13 mouse cellular contexts compared by ENCODE assay signal in genomic region chr16:44601182-44601581, GRCm38 (mm10). TPM values are rescaled to one million over a fixed set of nuclear protein-coding genes. Genes with fewer than 3 reads are reported as not detected.
DNase-seq lines count a peak whose midpoint lies in the region; ATAC-seq and TF ChIP-seq lines count a peak whose summit lies in the region.
"Had no signal": no experiment of that assay in that cellular context is flagged by ENCODE, and none has a peak within 500 bp of the region (broad histone marks: within the 10 kb centered on the region; RNA-seq: fewer than 3 reads in every experiment).

No protein-coding gene starts in this region.

- H3K4me1 ChIP-seq in hindbrain, embryonic 12.5 days = peaks cover 18% of the 10 kb centered on the region
- no peaks in the 10 kb centered on the region for H3K4me1 ChIP-seq in hindbrain, embryonic 16.5 days (ENCODE audit: control insufficient read depth, insufficient read depth, low read depth, low read length)
- H3K4me1 ChIP-seq in limb, embryonic 13.5 days = peaks cover 44% of the 10 kb centered on the region
- no peaks in the 10 kb centered on the region for H3K4me1 ChIP-seq in kidney, adult 2 months (ENCODE audit: control insufficient read depth, insufficient read depth, low read length)
- H3K4me1 ChIP-seq: liver, embryonic 15.5 days had no signal

- peak; percentile 80 for DNase-seq in R1 (ENCODE audit: low read depth, low spot score)
- DNase-seq in embryo, embryonic 9.5 days (ENCODE audit: extremely low spot score) = peak; percentile 47
- no peak for DNase-seq in kidney, adult 2 months
- no peak for DNase-seq in adrenal gland, postnatal 10 days
- no peak for DNase-seq in ovary, postnatal 10 days (ENCODE audit: low spot score)
- DNase-seq: cerebellum, adult 9-11 months; thymus, postnatal 25 days had no signal

- H3K36me3 ChIP-seq in hindbrain, embryonic 12.5 days = no peaks in the 10 kb centered on the region
- no peaks in the 10 kb centered on the region for H3K36me3 ChIP-seq in hindbrain, embryonic 16.5 days (ENCODE audit: control insufficient read depth, insufficient read depth, low read length)
- H3K36me3 ChIP-seq in limb, embryonic 13.5 days = no peaks in the 10 kb centered on the region
- no peaks in the 10 kb centered on the region for H3K36me3 ChIP-seq in kidney, adult 2 months (ENCODE audit: control insufficient read depth, insufficient read depth, low read length)
- H3K36me3 ChIP-seq: hindbrain, embryonic 15.5 days; liver, embryonic 15.5 days had no signal

- WGBS in hindbrain, embryonic 12.5 days = 4% methylated on average over 2 of the region's 2 CpGs
- 12% methylated on average over 2 of the region's 2 CpGs for WGBS in hindbrain, embryonic 16.5 days
- WGBS in limb, embryonic 13.5 days = 21% methylated on average over 2 of the region's 2 CpGs
- WGBS in kidney, adult 2 months = 55% methylated on average over 2 of the region's 2 CpGs

- no peak for ATAC-seq in hindbrain, embryonic 12.5 days (ENCODE audit: low FRiP score)
- ATAC-seq in hindbrain, embryonic 16.5 days = no peak
- ATAC-seq in limb, embryonic 13.5 days (ENCODE audit: low FRiP score, low read depth) = no peak

- H3K27ac ChIP-seq in hindbrain, embryonic 12.5 days = 0 out of 2 replicates have a peak overlapping the region, but pooled peaks have one; percentile 13
- no peak overlapping the region for H3K27ac ChIP-seq in hindbrain, embryonic 16.5 days (ENCODE audit: low read depth, low read length)
- peak overlapping the region; percentile 11 for H3K27ac ChIP-seq in limb, embryonic 13.5 days
- no peak overlapping the region for H3K27ac ChIP-seq in kidney, adult 2 months (ENCODE audit: insufficient read depth, low read depth, low read length)
- H3K27ac ChIP-seq: hindbrain, embryonic 15.5 days; liver, embryonic 15.5 days had no signal

- TF ChIP-seq CTCF in kidney, adult 2 months (conservative IDR thresholded peaks at IDR 0.05; ENCODE audit: insufficient read depth, insufficient read length, low read depth, low read length) = no peak

- H3K27me3 ChIP-seq in hindbrain, embryonic 12.5 days = no peaks in the 10 kb centered on the region
- H3K27me3 ChIP-seq in hindbrain, embryonic 16.5 days (replicated peaks; ENCODE audit: control insufficient read depth, insufficient read depth, low read length) = no peaks in the 10 kb centered on the region
- H3K27me3 ChIP-seq in limb, embryonic 13.5 days = no peaks in the 10 kb centered on the region
- H3K27me3 ChIP-seq in kidney, adult 2 months (replicated peaks; ENCODE audit: control insufficient read depth, insufficient read depth, low read length) = no peaks in the 10 kb centered on the region; the same call in 1 of the 2 replicates
- H3K27me3 ChIP-seq: hindbrain, embryonic 15.5 days; liver, embryonic 15.5 days had no signal

- no peak overlapping the region for H3K9ac ChIP-seq in hindbrain, embryonic 12.5 days
- no peak overlapping the region for H3K9ac ChIP-seq in hindbrain, embryonic 16.5 days (ENCODE audit: low read depth, low read length)
- H3K9ac ChIP-seq in limb, embryonic 13.5 days = no peak overlapping the region
- H3K9ac ChIP-seq: hindbrain, embryonic 15.5 days; liver, embryonic 15.5 days had no signal

- TF ChIP-seq POLR2A in kidney, adult 2 months (IDR thresholded peaks at IDR 0.05; ENCODE audit: low read depth, low read length) = no peak

- no peak overlapping the region for H3K4me3 ChIP-seq in hindbrain, embryonic 12.5 days
- H3K4me3 ChIP-seq in hindbrain, embryonic 16.5 days (ENCODE audit: low read length) = no peak overlapping the region
- no peak overlapping the region for H3K4me3 ChIP-seq in limb, embryonic 13.5 days
- H3K4me3 ChIP-seq in kidney, adult 2 months (ENCODE audit: insufficient read depth, low read depth, low read length) = no peak overlapping the region
- H3K4me3 ChIP-seq: hindbrain, embryonic 15.5 days; liver, embryonic 15.5 days; myocyte had no signal

- H3K9me3 ChIP-seq in hindbrain, embryonic 12.5 days (replicated peaks) = no peaks in the 10 kb centered on the region
- H3K9me3 ChIP-seq in hindbrain, embryonic 16.5 days (ENCODE audit: control insufficient read depth, low read length) = no peaks in the 10 kb centered on the region
- H3K9me3 ChIP-seq in limb, embryonic 13.5 days = peaks cover 6% of the 10 kb centered on the region; the same call in 1 of the 2 replicates
- H3K9me3 ChIP-seq: hindbrain, embryonic 15.5 days; liver, embryonic 15.5 days had no signal

- no peak overlapping the region for H3K4me2 ChIP-seq in hindbrain, embryonic 12.5 days (replicated peaks)
- no peak overlapping the region for H3K4me2 ChIP-seq in hindbrain, embryonic 16.5 days (ENCODE audit: low read length)
- no peak overlapping the region for H3K4me2 ChIP-seq in limb, embryonic 13.5 days (replicated peaks)
- H3K4me2 ChIP-seq: hindbrain, embryonic 15.5 days; liver, embryonic 15.5 days had no signal

RNA-seq across cellular contexts. Expression of gene Boc, which starts 42.5 kb away (rescaled TPM):
- polyA plus RNA-seq in hindbrain, embryonic 12.5 days (2016; fragmentation: Nextera tagmentation; extraction: Ambion mirVana) = 35.5 and 37.5 TPM in 2 replicates
- polyA plus RNA-seq in hindbrain, embryonic 16.5 days (2015; fragmentation: Nextera tagmentation; extraction: Ambion mirVana) = 12.1 and 16.4 TPM in 2 replicates
- polyA plus RNA-seq in limb, embryonic 13.5 days (2015; fragmentation: Nextera tagmentation; extraction: Ambion mirVana) = 58.7 and 63.5 TPM in 2 replicates
- polyA plus RNA-seq in kidney, adult 2 months (2012; rRNA removed) = 8.5 and 8.8 TPM in 2 replicates
- 10 to 100 TPM; 33.5 to 35.9 TPM for total RNA-seq in adrenal gland, postnatal 10 days (2021)

Comparison
In these comparisons a context has a peak if more than half of its experiments do, and no peak if none do; other contexts are left out.
1. H3K27ac ChIP-seq: peak in hindbrain, embryonic 12.5 days (single experiment) and limb, embryonic 13.5 days (single experiment); none in hindbrain, embryonic 16.5 days (single experiment) and kidney, adult 2 months (single experiment).
2. DNase-seq: peak in R1 (single experiment) and embryo, embryonic 9.5 days (single experiment); none in kidney, adult 2 months (single experiment), adrenal gland, postnatal 10 days (single experiment) and ovary, postnatal 10 days (single experiment).